Comparison of ENCODE assay signal across 8 mouse cellular contexts in genomic region chr15:97825071-97825940, GRCm38 (mm10). TPM values are rescaled to one million over a fixed set of nuclear protein-coding genes. Genes with fewer than 3 reads are reported as not detected.
DNase-seq lines count a peak whose midpoint lies in the region; ATAC-seq and TF ChIP-seq lines count a peak whose summit lies in the region.

No protein-coding gene starts in this region.

- peak overlapping the region; percentile 29 for H3K4me3 ChIP-seq in intestine, embryonic 14.5 days (ENCODE audit: low read depth, low read length)
- H3K4me3 ChIP-seq in limb, embryonic 10.5 days, result peak overlapping the region; percentile 39
- no peak overlapping the region for H3K4me3 ChIP-seq in midbrain, embryonic 11.5 days (ENCODE audit: low read depth, low read length)
- peak overlapping the region; percentile 57 for H3K4me3 ChIP-seq in small intestine, adult 2 months (ENCODE audit: low read depth, low read length)

- intact Hi-C loops in gastrocnemius, postnatal 36 days (cut with DNase I), result no loop called here

- WGBS in intestine, embryonic 14.5 days, result 8% methylated on average over 29 of the region's 29 CpGs
- 9% methylated on average over 29 of the region's 29 CpGs for WGBS in limb, embryonic 10.5 days
- 10% methylated on average over 29 of the region's 29 CpGs for WGBS in midbrain, embryonic 11.5 days
- WGBS in small intestine, adult 2 months, result 3% methylated on average over 29 of the region's 29 CpGs

- TF ChIP-seq CTCF in small intestine, adult 2 months (IDR thresholded peaks at IDR 0.05; ENCODE audit: extremely low read depth, insufficient read length, insufficient replicate concordance, low read depth, low read length), result peak; percentile 53; the same call in 1 of the 2 replicates

- H3K4me1 ChIP-seq in intestine, embryonic 14.5 days (replicated peaks; ENCODE audit: control insufficient read depth, insufficient read depth, low read length), result peaks cover 93% of the 10 kb centered on the region
- H3K4me1 ChIP-seq in limb, embryonic 10.5 days, result peaks cover 95% of the 10 kb centered on the region
- peaks cover 38% of the 10 kb centered on the region for H3K4me1 ChIP-seq in midbrain, embryonic 11.5 days (ENCODE audit: control insufficient read depth, insufficient read depth, low read length)
- peaks cover 34% of the 10 kb centered on the region for H3K4me1 ChIP-seq in small intestine, adult 2 months (ENCODE audit: control insufficient read depth, insufficient read depth, insufficient read length, low read length)

- H3K4me2 ChIP-seq in intestine, embryonic 14.5 days (ENCODE audit: low read length), result peak overlapping the region; percentile 62
- peak overlapping the region; percentile 31 for H3K4me2 ChIP-seq in midbrain, embryonic 11.5 days

- peak; percentile 97 for DNase-seq in T-cell, adult 2 months (ENCODE audit: low spot score)
- DNase-seq in embryo, embryonic 11 days, result peak; percentile 62
- peak; percentile 79 to 80 for DNase-seq in gastrocnemius, postnatal 36 days
- peak; percentile 85 for DNase-seq in intestine, embryonic 14.5 days (ENCODE audit: low spot score)
- peak; percentile 60 for DNase-seq in limb, embryonic 10.5 days (ENCODE audit: low spot score)
- DNase-seq in midbrain, embryonic 11.5 days (ENCODE audit: low spot score, missing footprints), result peak; percentile 92
- peak; percentile 47 for DNase-seq in yolk sac, embryonic 10.5 days (ENCODE audit: low spot score)

- H3K9me3 ChIP-seq in intestine, embryonic 14.5 days (ENCODE audit: control insufficient read depth, low read length), result no peaks in the 10 kb centered on the region
- no peaks in the 10 kb centered on the region for H3K9me3 ChIP-seq in limb, embryonic 10.5 days (replicated peaks)
- no peaks in the 10 kb centered on the region for H3K9me3 ChIP-seq in midbrain, embryonic 11.5 days (ENCODE audit: control insufficient read depth, low read length)

- H3K27ac ChIP-seq in intestine, embryonic 14.5 days (ENCODE audit: low read depth), result peak overlapping the region; percentile 88
- H3K27ac ChIP-seq in limb, embryonic 10.5 days, result peak overlapping the region; percentile 72
- no peak overlapping the region; the same call in 1 of the 2 replicates for H3K27ac ChIP-seq in midbrain, embryonic 11.5 days (ENCODE audit: low read depth, low read length)
- H3K27ac ChIP-seq in small intestine, adult 2 months (ENCODE audit: insufficient read depth, low read depth, low read length), result peak overlapping the region; percentile 71

- 0 out of 2 replicates have a peak, but pooled peaks have one; percentile 18 for TF ChIP-seq POLR2A in small intestine, adult 2 months (IDR thresholded peaks at IDR 0.05; ENCODE audit: low read depth, low read length)

- ATAC-seq in intestine, embryonic 14.5 days (replicated peaks; ENCODE audit: low FRiP score, low TSS enrichment, low read depth), result peak; percentile 82
- ATAC-seq in midbrain, embryonic 11.5 days (ENCODE audit: low FRiP score), result no peak

- H3K36me3 ChIP-seq in intestine, embryonic 14.5 days (ENCODE audit: control insufficient read depth, insufficient read depth, low read length), result peaks cover 2% of the 10 kb centered on the region; the same call in 1 of the 2 replicates
- peaks cover 23% of the 10 kb centered on the region for H3K36me3 ChIP-seq in limb, embryonic 10.5 days
- H3K36me3 ChIP-seq in midbrain, embryonic 11.5 days (ENCODE audit: control insufficient read depth, insufficient read depth, low read length), result no peaks in the 10 kb centered on the region
- H3K36me3 ChIP-seq in small intestine, adult 2 months (ENCODE audit: control insufficient read depth, insufficient read depth, low read length), result no peaks in the 10 kb centered on the region

- H3K9ac ChIP-seq in intestine, embryonic 14.5 days (ENCODE audit: low read length), result peak overlapping the region; percentile 41
- H3K9ac ChIP-seq in midbrain, embryonic 11.5 days (ENCODE audit: low read length), result peak overlapping the region; percentile 40

- H3K27me3 ChIP-seq in intestine, embryonic 14.5 days (replicated peaks; ENCODE audit: control insufficient read depth, insufficient read depth, low read length), result no peaks in the 10 kb centered on the region
- H3K27me3 ChIP-seq in limb, embryonic 10.5 days (ENCODE audit: low read depth, poor library complexity, severe bottlenecking), result 0 out of 2 replicates have a peak, but pooled peaks cover 12% of the 10 kb centered on the region
- no peaks in the 10 kb centered on the region; the same call in 1 of the 2 replicates for H3K27me3 ChIP-seq in midbrain, embryonic 11.5 days (ENCODE audit: control insufficient read depth, insufficient read depth, low read length)
- no peaks in the 10 kb centered on the region for H3K27me3 ChIP-seq in small intestine, adult 2 months (ENCODE audit: control insufficient read depth, insufficient read depth, low read length)

RNA-seq across cellular contexts. Expression of gene Hdac7, which starts 19.0 kb away (rescaled TPM):
- 10 to 100 TPM; 10.6 to 11.8 TPM for total RNA-seq in gastrocnemius, postnatal 36 days (2021)
- 28.3 and 30.2 TPM in 2 replicates for polyA plus RNA-seq in intestine, embryonic 14.5 days (2014; fragmentation: Nextera tagmentation; extraction: Ambion mirVana)
- polyA plus RNA-seq in limb, embryonic 10.5 days (2016; fragmentation: Nextera tagmentation; extraction: Ambion mirVana), result 28.5 and 32.1 TPM in 2 replicates
- polyA plus RNA-seq in midbrain, embryonic 11.5 days (2014; fragmentation: Nextera tagmentation; extraction: Ambion mirVana), result 14.6 and 16.7 TPM in 2 replicates
- polyA plus RNA-seq in small intestine, adult 2 months (2012; rRNA removed), result 21.3 and 29.9 TPM in 2 replicates

RNA-seq across cellular contexts. Expression of gene Slc48a1, which starts 47.0 kb away (rescaled TPM):
- 10 to 100 TPM; 44.8 to 46.2 TPM for total RNA-seq in gastrocnemius, postnatal 36 days (2021)
- 22.5 and 26.7 TPM in 2 replicates for polyA plus RNA-seq in intestine, embryonic 14.5 days (2014; fragmentation: Nextera tagmentation; extraction: Ambion mirVana)
- polyA plus RNA-seq in limb, embryonic 10.5 days (2016; fragmentation: Nextera tagmentation; extraction: Ambion mirVana), result 17.0 and 23.5 TPM in 2 replicates
- 32.6 and 33.6 TPM in 2 replicates for polyA plus RNA-seq in midbrain, embryonic 11.5 days (2014; fragmentation: Nextera tagmentation; extraction: Ambion mirVana)
- 20.8 and 22.1 TPM in 2 replicates for polyA plus RNA-seq in small intestine, adult 2 months (2012; rRNA removed)

RNA-seq across cellular contexts. Expression of gene Rapgef3, which starts 57.5 kb away (rescaled TPM):
- 1 to 10 TPM; 5.1 to 7.7 TPM for total RNA-seq in gastrocnemius, postnatal 36 days (2021)
- 6.3 and 8.7 TPM in 2 replicates for polyA plus RNA-seq in intestine, embryonic 14.5 days (2014; fragmentation: Nextera tagmentation; extraction: Ambion mirVana)
- 6.4 and 6.7 TPM in 2 replicates for polyA plus RNA-seq in limb, embryonic 10.5 days (2016; fragmentation: Nextera tagmentation; extraction: Ambion mirVana)
- polyA plus RNA-seq in midbrain, embryonic 11.5 days (2014; fragmentation: Nextera tagmentation; extraction: Ambion mirVana), result 3.0 and 3.2 TPM in 2 replicates
- polyA plus RNA-seq in small intestine, adult 2 months (2012; rRNA removed), result 11.3 and 17.1 TPM in 2 replicates

Comparison
In these comparisons a context has a peak if more than half of its experiments do, and no peak if none do; other contexts are left out.
1. DNase-seq: peak in every context shown above with its lines; median percentile 97 in T-cell, adult 2 months; 92 in midbrain, embryonic 11.5 days; 85 in intestine, embryonic 14.5 days; 80 in gastrocnemius, postnatal 36 days; 62 in embryo, embryonic 11 days; 60 in limb, embryonic 10.5 days; 47 in yolk sac, embryonic 10.5 days.